Mouse (Mus musculus): Measurements from ENCODE around the gene Gm3739. TPM values are rescaled to one million over a fixed set of nuclear protein-coding genes. Genes with fewer than 3 reads are reported as not detected.
"Not testable (repeated sequence)": the region's sequence is repeated elsewhere in the genome, so short reads cannot be mapped to it uniquely, and the experiment has no call there.

Gene Gm3739
- polyA plus RNA-seq (2015; fragmentation: Nextera tagmentation; extraction: Ambion mirVana), result not detected in 2 replicates

- H3K9me3 ChIP-seq (ENCODE audit: low read length); H3K27me3 ChIP-seq (ENCODE audit: insufficient read depth, low read length); DNase-seq; H3K27ac ChIP-seq (ENCODE audit: low read depth); H3K36me3 ChIP-seq (replicated peaks; ENCODE audit: insufficient read depth, low read length); H3K4me1 ChIP-seq (ENCODE audit: insufficient read depth); H3K4me3 ChIP-seq (ENCODE audit: low read depth, low read length); H3K9ac ChIP-seq (replicated peaks); ATAC-seq: not testable (repeated sequence)
- H3K4me2 ChIP-seq (ENCODE audit: low read depth, low read length), result peak within 1 kb of the TSS; percentile 44; the same call in 1 of the 2 replicates
- WGBS (ENCODE audit: insufficient replicate concordance), result 0% methylated on average over 5 of the region's 35 CpGs
Observed at GRCm38 (mm10) chr14:7314661-7315060, at the start of gene Gm3739. Gene Gm3739, minus strand, starts transcription at chr14:7315049.

DNA sequence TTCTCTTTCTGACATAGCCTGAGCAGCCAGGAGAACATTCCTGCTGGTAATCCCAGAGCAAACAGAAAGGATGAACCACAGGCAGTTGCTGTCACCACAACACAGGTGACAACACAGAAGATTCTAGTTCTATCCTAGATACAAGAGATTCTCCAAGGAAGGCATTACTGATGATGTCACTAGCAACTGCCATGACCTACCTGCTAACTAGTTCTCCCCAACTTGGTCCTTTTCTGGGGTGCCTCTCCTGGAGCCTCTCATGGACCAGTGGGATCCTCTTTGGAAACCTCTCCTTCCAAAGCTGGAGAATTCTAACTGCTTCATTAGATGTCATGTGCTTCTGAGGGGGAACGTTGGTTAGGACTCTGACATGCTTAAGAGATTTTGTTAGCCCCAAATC is 17.4 kb upstream of the Gm3739 start, which contains the start of gene Gm5797:
Gene Gm5797 (minus strand): TSS at position 101 of the 400 bp plus-strand sequence.
- not testable (repeated sequence) for H3K27me3 ChIP-seq (ENCODE audit: insufficient read depth, low read length); H3K4me3 ChIP-seq (ENCODE audit: low read depth, low read length); H3K9me3 ChIP-seq (ENCODE audit: low read length); DNase-seq; H3K27ac ChIP-seq (ENCODE audit: low read depth); ATAC-seq; H3K9ac ChIP-seq (replicated peaks); H3K4me2 ChIP-seq (ENCODE audit: low read depth, low read length); H3K4me1 ChIP-seq (ENCODE audit: insufficient read depth); H3K36me3 ChIP-seq (replicated peaks; ENCODE audit: insufficient read depth, low read length)
- no CpG with 5 or more reads among the region's 1 CpGs for WGBS (ENCODE audit: insufficient replicate concordance)

GRCm38 (mm10) chr14:7315093-7315492 is 244 bp upstream of the Gm3739 start:
- H3K27me3 ChIP-seq (ENCODE audit: insufficient read depth, low read length); H3K36me3 ChIP-seq (replicated peaks; ENCODE audit: insufficient read depth, low read length); ATAC-seq; H3K9me3 ChIP-seq (ENCODE audit: low read length); H3K9ac ChIP-seq (replicated peaks); H3K4me1 ChIP-seq (ENCODE audit: insufficient read depth); H3K27ac ChIP-seq (ENCODE audit: low read depth); H3K4me3 ChIP-seq (ENCODE audit: low read depth, low read length): not testable (repeated sequence)
- peak; percentile 13 for DNase-seq
- H3K4me2 ChIP-seq (ENCODE audit: low read depth, low read length), result peak overlapping the region; percentile 44; the same call in 1 of the 2 replicates
- WGBS (ENCODE audit: insufficient replicate concordance), result 0% methylated on average over 6 of the region's 19 CpGs

- not testable (repeated sequence) for H3K27me3 ChIP-seq (ENCODE audit: insufficient read depth, low read length); H3K4me1 ChIP-seq (ENCODE audit: insufficient read depth); ATAC-seq; H3K36me3 ChIP-seq (replicated peaks; ENCODE audit: insufficient read depth, low read length); H3K4me2 ChIP-seq (ENCODE audit: low read depth, low read length); H3K27ac ChIP-seq (ENCODE audit: low read depth); H3K9me3 ChIP-seq (ENCODE audit: low read length); H3K9ac ChIP-seq (replicated peaks); DNase-seq; H3K4me3 ChIP-seq (ENCODE audit: low read depth, low read length)
- WGBS (ENCODE audit: insufficient replicate concordance), result 51% methylated on average over 3 of the region's 3 CpGs
Observed at GRCm38 (mm10) chr14:7264614-7265013, 50.2 kb downstream of the Gm3739 start, which contains the start of gene Gm3727. Gene Gm3727, minus strand, starts transcription at chr14:7264714.

Other genes starting within 250 kb of the Gm3739 start
- gene Gm3696, start 214.4 kb downstream of the Gm3739 start, polyA plus RNA-seq (2015; fragmentation: Nextera tagmentation; extraction: Ambion mirVana), result not detected in 2 replicates
- gene Gm6676, start 189.6 kb downstream of the Gm3739 start, polyA plus RNA-seq (2015; fragmentation: Nextera tagmentation; extraction: Ambion mirVana), result not detected in 2 replicates
- gene Gm3512, start 140.5 kb downstream of the Gm3739 start, polyA plus RNA-seq (2015; fragmentation: Nextera tagmentation; extraction: Ambion mirVana), result 0.18 TPM in 1 of 2 replicates, not detected in the other
- gene Gm16434, start 120.5 kb downstream of the Gm3739 start, polyA plus RNA-seq (2015; fragmentation: Nextera tagmentation; extraction: Ambion mirVana), result not detected in 2 replicates
- gene Gm3727, start 50.3 kb downstream of the Gm3739 start, polyA plus RNA-seq (2015; fragmentation: Nextera tagmentation; extraction: Ambion mirVana), result not detected in 2 replicates
- gene Gm5797, start 17.3 kb upstream of the Gm3739 start, polyA plus RNA-seq (2015; fragmentation: Nextera tagmentation; extraction: Ambion mirVana), result not detected in 2 replicates
- not detected in 2 replicates for gene Gm8374, start 50.1 kb upstream of the Gm3739 start, polyA plus RNA-seq (2015; fragmentation: Nextera tagmentation; extraction: Ambion mirVana)
- not detected in 2 replicates for gene Gm3755, start 135.9 kb upstream of the Gm3739 start, polyA plus RNA-seq (2015; fragmentation: Nextera tagmentation; extraction: Ambion mirVana)
- not detected in 2 replicates for gene Gm3752, start 168.7 kb upstream of the Gm3739 start, polyA plus RNA-seq (2015; fragmentation: Nextera tagmentation; extraction: Ambion mirVana)